Comparison of ENCODE assay signal across 9 mouse cellular contexts in genomic region chr1:167942037-167942470, GRCm38 (mm10).
A peak's percentile ranks its signal among the peaks of the same experiment; 100 is the strongest.
DNase-seq lines count a peak whose midpoint lies in the region; ATAC-seq and TF ChIP-seq lines count a peak whose summit lies in the region.
"Had no signal": no experiment of that assay in that cellular context is flagged by ENCODE, and none has a peak within 500 bp of the region (broad histone marks: within the 10 kb centered on the region; RNA-seq: fewer than 3 reads in every experiment).

No protein-coding gene starts in this region.

- intact Hi-C loops in gastrocnemius, postnatal 14 days (cut with DNase I; ENCODE audit: low total_unique reads): no loop called here

- H3K4me3 ChIP-seq in hindbrain, embryonic 15.5 days: no peak overlapping the region
- H3K4me3 ChIP-seq in hindbrain, embryonic 10.5 days: no peak overlapping the region
- H3K4me3 ChIP-seq in ES-E14 (ENCODE audit: insufficient read depth in 1 of 2, low read depth in 1 of 2, low read length in 2 of 2, poor library complexity in 1 of 2, severe bottlenecking in 1 of 2): no peak overlapping the region
- no peak overlapping the region for H3K4me3 ChIP-seq in lung, embryonic 15.5 days
- H3K4me3 ChIP-seq: embryonic facial prominence, embryonic 12.5 days had no signal

- in situ Hi-C loops in ES-E14 (cut with MboI; ENCODE audit: low sequenced_read_pairs in 2 of 2, unreplicated experiment in 2 of 2): no loop called here

- no peak for DNase-seq in hindbrain, embryonic 10.5 days (ENCODE audit: low spot score)
- peak; percentile 30 for DNase-seq in ES-E14 (ENCODE audit: low read depth, low spot score)
- peak; percentile 89 for DNase-seq in brain, embryonic 14.5 days (ENCODE audit: low read depth)
- no peak for DNase-seq in right cerebral cortex, postnatal 4 days
- no peak for DNase-seq in gastrocnemius, postnatal 14 days
- no peak for DNase-seq in T-cell, adult 2 months (ENCODE audit: low spot score)

- WGBS in hindbrain, embryonic 15.5 days: 24% methylated on average over 8 of the region's 8 CpGs
- WGBS in hindbrain, embryonic 10.5 days: 53% methylated on average over 8 of the region's 8 CpGs
- WGBS in lung, embryonic 15.5 days: 34% methylated on average over 8 of the region's 8 CpGs

- H3K4me1 ChIP-seq in hindbrain, embryonic 15.5 days (replicated peaks): peaks cover 4% of the 10 kb centered on the region
- H3K4me1 ChIP-seq in hindbrain, embryonic 10.5 days (replicated peaks): no peaks in the 10 kb centered on the region
- no peaks in the 10 kb centered on the region for H3K4me1 ChIP-seq in ES-E14 (ENCODE audit: control insufficient read depth in 2 of 2, insufficient read depth in 2 of 2, low read length in 2 of 2, poor library complexity in 1 of 2)
- H3K4me1 ChIP-seq in lung, embryonic 15.5 days: peaks cover 4% of the 10 kb centered on the region; the same call in 1 of the 2 replicates

- peaks cover 3% of the 10 kb centered on the region for H3K27me3 ChIP-seq in hindbrain, embryonic 15.5 days
- no peaks in the 10 kb centered on the region for H3K27me3 ChIP-seq in hindbrain, embryonic 10.5 days (ENCODE audit: insufficient read depth, poor library complexity, severe bottlenecking)
- H3K27me3 ChIP-seq in lung, embryonic 15.5 days: no peaks in the 10 kb centered on the region
- H3K27me3 ChIP-seq: embryonic facial prominence, embryonic 12.5 days had no signal

- 0 out of 2 replicates have a peak, but pooled peaks have one; percentile 60 for ATAC-seq in hindbrain, embryonic 15.5 days (ENCODE audit: low FRiP score, low read depth)
- no peak for ATAC-seq in lung, embryonic 15.5 days (ENCODE audit: borderline replicate concordance, extremely low read depth, low FRiP score, low TSS enrichment)

- peak overlapping the region; percentile 38; the same call in 1 of the 2 replicates for H3K4me2 ChIP-seq in hindbrain, embryonic 15.5 days
- H3K4me2 ChIP-seq in lung, embryonic 15.5 days: 0 out of 2 replicates have a peak overlapping the region, but pooled peaks have one; percentile 6
- H3K4me2 ChIP-seq: embryonic facial prominence, embryonic 12.5 days had no signal

- no peaks in the 10 kb centered on the region for H3K9me3 ChIP-seq in hindbrain, embryonic 15.5 days
- no peaks in the 10 kb centered on the region for H3K9me3 ChIP-seq in hindbrain, embryonic 10.5 days
- no peaks in the 10 kb centered on the region for H3K9me3 ChIP-seq in ES-E14 (ENCODE audit: control insufficient read depth, insufficient read depth, low read depth, low read length)
- H3K9me3 ChIP-seq in lung, embryonic 15.5 days: no peaks in the 10 kb centered on the region
- H3K9me3 ChIP-seq: embryonic facial prominence, embryonic 12.5 days had no signal

- TF ChIP-seq CTCF in brain, embryonic 14.5 days (IDR thresholded peaks at IDR 0.05; ENCODE audit: borderline replicate concordance, extremely low read depth, insufficient read depth, insufficient read length): peak; percentile 70; the same call in 1 of the 2 replicates

- H3K36me3 ChIP-seq in hindbrain, embryonic 15.5 days: no peaks in the 10 kb centered on the region
- H3K36me3 ChIP-seq in hindbrain, embryonic 10.5 days: no peaks in the 10 kb centered on the region
- H3K36me3 ChIP-seq in ES-E14 (ENCODE audit: control insufficient read depth, insufficient read depth, low read length, poor library complexity, severe bottlenecking): no peaks in the 10 kb centered on the region
- H3K36me3 ChIP-seq in lung, embryonic 15.5 days: no peaks in the 10 kb centered on the region
- H3K36me3 ChIP-seq: embryonic facial prominence, embryonic 12.5 days had no signal

- no peak overlapping the region for H3K9ac ChIP-seq in hindbrain, embryonic 15.5 days
- H3K9ac ChIP-seq in ES-E14 (ENCODE audit: insufficient read depth, low read depth, low read length, poor library complexity, severe bottlenecking): no peak overlapping the region
- no peak overlapping the region for H3K9ac ChIP-seq in lung, embryonic 15.5 days
- H3K9ac ChIP-seq: embryonic facial prominence, embryonic 12.5 days had no signal

- peak overlapping the region; percentile 23; the same call in 1 of the 2 replicates for H3K27ac ChIP-seq in hindbrain, embryonic 15.5 days (replicated peaks)
- H3K27ac ChIP-seq in hindbrain, embryonic 10.5 days: no peak overlapping the region
- no peak overlapping the region for H3K27ac ChIP-seq in ES-E14 (ENCODE audit: insufficient read depth, low read depth, low read length, poor library complexity, severe bottlenecking)
- H3K27ac ChIP-seq in lung, embryonic 15.5 days: peak overlapping the region; percentile 56; the same call in 1 of the 2 replicates
- H3K27ac ChIP-seq: embryonic facial prominence, embryonic 12.5 days had no signal

- TF ChIP-seq POLR2A in brain, embryonic 14.5 days (IDR thresholded peaks at IDR 0.05; ENCODE audit: borderline replicate concordance, extremely low read depth, insufficient read depth, insufficient read length, poor library complexity, severe bottlenecking): no peak

TF ChIP-seq in ES-E14, 5 proteins besides CTCF, POLR2A, EP300 and RAD21:
- TF ChIP-seq ZNF384 (IDR thresholded peaks at IDR 0.05; ENCODE audit: low read depth, low read length) (no peak), CHD2 (IDR thresholded peaks at IDR 0.05; ENCODE audit: low read depth, low read length) (no peak), HCFC1 (IDR thresholded peaks at IDR 0.05; ENCODE audit: borderline replicate concordance, insufficient read depth, low read length) (no peak), MAFK (IDR thresholded peaks at IDR 0.05; ENCODE audit: insufficient read depth, low read depth, low read length) (no peak), ZC3H11A (IDR thresholded peaks at IDR 0.05; ENCODE audit: borderline replicate concordance, low read depth, low read length) (peak; percentile 80; the same call in 1 of the 2 replicates)

Comparison
In these comparisons a context has a peak if more than half of its experiments do, and no peak if none do; other contexts are left out.
1. H3K27ac ChIP-seq: peak in hindbrain, embryonic 15.5 days (single experiment) and lung, embryonic 15.5 days (single experiment); none in hindbrain, embryonic 10.5 days (single experiment) and ES-E14 (single experiment).
2. DNase-seq: peak in ES-E14 (single experiment) and brain, embryonic 14.5 days (single experiment); none in hindbrain, embryonic 10.5 days (single experiment), right cerebral cortex, postnatal 4 days (single experiment), gastrocnemius, postnatal 14 days (single experiment) and T-cell, adult 2 months (single experiment).